Mouse (Mus musculus) forebrain, embryonic 12.5 days (tissue): Measurements from ENCODE around the gene Gm4187. TPM values are rescaled to one million over a fixed set of nuclear protein-coding genes. Genes with fewer than 3 reads are reported as not detected.
"Not testable (repeated sequence)": the region's sequence is repeated elsewhere in the genome, so short reads cannot be mapped to it uniquely, and the experiment has no call there.

Experiments
- ATAC-seq: fragments of 200-750 bp; cut with Nextera tagmentation; 2 replicates; pipeline ENCODE4 v1.8.0; 2017; ENCODE audit warnings: moderate TSS enrichment; ENCODE audit not compliant: low FRiP score
- H3K27ac ChIP-seq: fragments of 300-500 bp; sonication (generic); 2 replicates; pipeline ENCODE4 v1.5.1; 2016; ENCODE audit warnings: mild to moderate bottlenecking
- H3K27me3 ChIP-seq: fragments of 300-500 bp; sonication (generic); 2 replicates; pipeline ENCODE4 v1.6.1; 2016; ENCODE audit warnings: mild to moderate bottlenecking
- H3K36me3 ChIP-seq: fragments of 300-500 bp; sonication (generic); replicated peaks from 2 replicates; pipeline ENCODE4 v1.6.1; 2016; ENCODE audit warnings: mild to moderate bottlenecking
- H3K4me1 ChIP-seq: fragments of 300-500 bp; sonication (generic); 2 replicates; pipeline ENCODE4 v1.6.1; 2016
- H3K4me2 ChIP-seq: fragments of 300-500 bp; sonication (generic); 2 replicates; pipeline ENCODE4 v1.6.1; 2016; ENCODE audit warnings: mild to moderate bottlenecking, moderate library complexity
- H3K4me3 ChIP-seq: fragments of 300-500 bp; sonication (generic); replicated peaks from 2 replicates; pipeline ENCODE4 v1.5.1; 2016; ENCODE audit warnings: mild to moderate bottlenecking
- H3K9ac ChIP-seq: fragments of 300-500 bp; sonication (generic); 2 replicates; pipeline ENCODE4 v1.6.1; 2016; ENCODE audit warnings: mild to moderate bottlenecking
- H3K9me3 ChIP-seq: fragments of 300-500 bp; sonication (generic); 2 replicates; pipeline ENCODE4 v1.6.1; 2016
- WGBS: fragments of 180-500 bp; shearing (Covaris S2); methylation state at CpG from one replicate; pipeline ENCODE4 v1.1.7; 2016; 5-methylcytosine and 5-hydroxymethylcytosine counted together
- polyA plus RNA-seq: library from polyadenylated mRNA; unstranded; fragments of >200 nt; fragmentation: Nextera tagmentation; extraction: Ambion mirVana; gene quantifications from 2 replicates; pipeline ENCODE4 v1.2.1, GENCODE M21; 2016

Gene Gm4187
- not detected in 2 replicates for polyA plus RNA-seq

- H3K9me3 ChIP-seq, H3K27ac ChIP-seq, H3K4me2 ChIP-seq, H3K4me3 ChIP-seq, H3K27me3 ChIP-seq, ATAC-seq, H3K9ac ChIP-seq, H3K36me3 ChIP-seq, H3K4me1 ChIP-seq: not testable (repeated sequence)
- WGBS = no CpG with 5 or more reads among the region's 2 CpGs
Observed at GRCm38 (mm10) chr7:22329617-22330016, at the start of gene Gm4187. Gm4187 (minus strand) TSS chr7:22329717.

- not testable (repeated sequence) for H3K4me2 ChIP-seq, ATAC-seq
Observed at GRCm38 (mm10) chr7:22370939-22371338, 41.4 kb upstream of the Gm4187 start, which contains the start of gene Gm8660. Gm8660 (minus strand) TSS chr7:22371039.

More at GRCm38 (mm10) chr7:22370939-22371338, 41.4 kb upstream of the Gm4187 start, which contains the start of gene Gm8660:
- H3K9me3 ChIP-seq, H3K9ac ChIP-seq, H3K4me1 ChIP-seq, H3K27me3 ChIP-seq, H3K4me3 ChIP-seq, H3K27ac ChIP-seq, H3K36me3 ChIP-seq: not testable (repeated sequence)
- no CpG with 5 or more reads among the region's 1 CpGs for WGBS

Other genes with a start within 250 kb of the Gm4187 start
- gene Gm16451, start 211.5 kb downstream of the Gm4187 start, polyA plus RNA-seq = not detected in 2 replicates
- gene Gm10666, start 195.0 kb downstream of the Gm4187 start, polyA plus RNA-seq = not detected in 2 replicates
- not detected in 2 replicates for gene Vmn1r142, start 165.7 kb downstream of the Gm4187 start, polyA plus RNA-seq
- gene Vmn1r143, start 140.3 kb downstream of the Gm4187 start, polyA plus RNA-seq = not detected in 2 replicates
- not detected in 2 replicates for gene Gm8653, start 128.5 kb downstream of the Gm4187 start, polyA plus RNA-seq
- not detected in 2 replicates for gene Gm8453, start 100.2 kb downstream of the Gm4187 start, polyA plus RNA-seq
- not detected in 2 replicates for gene Gm8660, start 41.3 kb upstream of the Gm4187 start, polyA plus RNA-seq
- not detected in 2 replicates for gene Vmn1r148, start 83.9 kb upstream of the Gm4187 start, polyA plus RNA-seq
- not detected in 2 replicates for gene Vmn1r149, start 108.5 kb upstream of the Gm4187 start, polyA plus RNA-seq
- gene Gm10665, start 134.4 kb upstream of the Gm4187 start, polyA plus RNA-seq = not detected in 2 replicates
- gene Vmn1r151, start 170.0 kb upstream of the Gm4187 start, polyA plus RNA-seq = not detected in 2 replicates
- gene Vmn1r152, start 193.2 kb upstream of the Gm4187 start, polyA plus RNA-seq = not detected in 2 replicates
- gene Gm8677, start 205.2 kb upstream of the Gm4187 start, polyA plus RNA-seq = not detected in 2 replicates
- gene Gm4201, start 235.6 kb upstream of the Gm4187 start, polyA plus RNA-seq = not detected in 2 replicates